In genomic region chr19:6840475-6841291, GRCm38 (mm10) we compare ENCODE assay signal across 8 mouse cellular contexts. TPM values are rescaled to one million over a fixed set of nuclear protein-coding genes. Genes with fewer than 3 reads are reported as not detected.
DNase-seq lines count a peak whose midpoint lies in the region; ATAC-seq and TF ChIP-seq lines count a peak whose summit lies in the region.

Rps6ka4 (minus strand) TSS chr19:6840636.

- TF ChIP-seq EP300 in CH12.LX (IDR thresholded peaks at IDR 0.05; ENCODE audit: low read length) = no peak

- dilution Hi-C loops in CH12.LX (cut with MboI; ENCODE audit: extremely low pct_ligation_motif_present, extremely low pct_unique_long_range_greater_than_20kb, low sequenced_read_pairs) = no loop called here

- WGBS in forebrain, embryonic 13.5 days = 1% methylated on average over 41 of the region's 44 CpGs
- WGBS in liver, embryonic 16.5 days (ENCODE audit: insufficient replicate concordance) = 2% methylated on average over 44 of the region's 44 CpGs
- WGBS in neural tube, embryonic 12.5 days = 2% methylated on average over 44 of the region's 44 CpGs

- intact Hi-C loops in heart, postnatal 14 days (cut with DNase I) = loop anchor here (2.0 kb wide), 1 partner anchor 68 kb away; the partner anchor contains the start of gene Trmt112

- peak; percentile 76 for ATAC-seq in forebrain, embryonic 13.5 days
- ATAC-seq in liver, embryonic 16.5 days (ENCODE audit: low read depth) = peak; percentile 89
- peak; percentile 78; the same call in 1 of the 2 replicates for ATAC-seq in neural tube, embryonic 12.5 days (ENCODE audit: low FRiP score, low read depth)

- peak within 1 kb of the TSS; percentile 53 for H3K4me2 ChIP-seq in CH12.LX (ENCODE audit: insufficient read depth, low read depth, poor library complexity, severe bottlenecking)
- H3K4me2 ChIP-seq in forebrain, embryonic 13.5 days = peak within 1 kb of the TSS; percentile 99
- peak within 1 kb of the TSS; percentile 96 for H3K4me2 ChIP-seq in liver, embryonic 16.5 days (ENCODE audit: low read depth, low read length)
- H3K4me2 ChIP-seq in neural tube, embryonic 12.5 days (replicated peaks) = peak within 1 kb of the TSS; percentile 99

- DNase-seq in CH12.LX (ENCODE audit: extremely low read depth) = no peak
- DNase-seq in heart, postnatal 14 days = peak; percentile 85 to 86
- DNase-seq in kidney, postnatal 4 days = peak; percentile 78 to 85
- peak; percentile 77 for DNase-seq in testis, postnatal 10 days (ENCODE audit: low spot score)

- H3K79me2 ChIP-seq in CH12.LX (replicated peaks; ENCODE audit: control insufficient read depth, extremely low read depth, insufficient read depth, poor library complexity, severe bottlenecking) = no peaks in the 10 kb centered on the region

- no peak for TF ChIP-seq CTCF in CH12.LX (conservative IDR thresholded peaks at IDR 0.05 in 1 of 2, IDR thresholded peaks at IDR 0.05 in 1 of 2; ENCODE audit: low read depth in 2 of 2, low read length in 2 of 2)

- no peaks in the 10 kb centered on the region for H3K9me3 ChIP-seq in CH12.LX (replicated peaks; ENCODE audit: low read length)
- no peaks in the 10 kb centered on the region for H3K9me3 ChIP-seq in forebrain, embryonic 13.5 days (replicated peaks)
- H3K9me3 ChIP-seq in liver, embryonic 16.5 days (replicated peaks; ENCODE audit: control insufficient read depth, low read length) = no peaks in the 10 kb centered on the region
- H3K9me3 ChIP-seq in neural tube, embryonic 12.5 days = no peaks in the 10 kb centered on the region

- peak within 1 kb of the TSS; percentile 67 for H3K9ac ChIP-seq in CH12.LX (ENCODE audit: insufficient read depth, low read depth)
- peak within 1 kb of the TSS; percentile 77 for H3K9ac ChIP-seq in forebrain, embryonic 13.5 days
- H3K9ac ChIP-seq in liver, embryonic 16.5 days (ENCODE audit: low read depth, low read length) = peak within 1 kb of the TSS; percentile 67
- peak within 1 kb of the TSS; percentile 75 for H3K9ac ChIP-seq in neural tube, embryonic 12.5 days

- peaks cover 31 to 66% of the 10 kb centered on the region in 2 experiments for H3K36me3 ChIP-seq in CH12.LX (replicated peaks in 1 of 2; ENCODE audit: control insufficient read depth in 1 of 2, insufficient read depth in 1 of 2, low read length in 1 of 2)
- H3K36me3 ChIP-seq in forebrain, embryonic 13.5 days (ENCODE audit: poor library complexity, severe bottlenecking) = no peaks in the 10 kb centered on the region
- no peaks in the 10 kb centered on the region for H3K36me3 ChIP-seq in liver, embryonic 16.5 days (ENCODE audit: control insufficient read depth, insufficient read depth)
- no peaks in the 10 kb centered on the region for H3K36me3 ChIP-seq in neural tube, embryonic 12.5 days

- in situ Hi-C loops in CH12.LX (cut with MboI; ENCODE audit: low pct_ligation_motif_present, low pct_unique_long_range_greater_than_20kb, low sequenced_read_pairs) = no loop called here

- H3K27ac ChIP-seq in CH12.LX (ENCODE audit: insufficient read depth, low read depth) = no peak within 1 kb of the TSS
- peak within 1 kb of the TSS; percentile 48 for H3K27ac ChIP-seq in brown adipose tissue, adult 24 weeks (replicated peaks; ENCODE audit: low read depth, low read length)
- no peak within 1 kb of the TSS for H3K27ac ChIP-seq in forebrain, embryonic 13.5 days
- no peak within 1 kb of the TSS; the same call in 1 of the 2 replicates for H3K27ac ChIP-seq in liver, embryonic 16.5 days (ENCODE audit: low read length)
- no peak within 1 kb of the TSS for H3K27ac ChIP-seq in neural tube, embryonic 12.5 days

- peak; percentile 56; the same call in 1 of the 2 replicates for TF ChIP-seq POLR2A in CH12.LX (IDR thresholded peaks at IDR 0.05; ENCODE audit: low read depth, low read length)

- peak within 1 kb of the TSS; percentile 65 to 79 (median 77) for H3K4me3 ChIP-seq in CH12.LX (replicated peaks in 1 of 3; ENCODE audit: low read depth in 2 of 3, low read length in 2 of 3, poor library complexity in 1 of 3)
- peak within 1 kb of the TSS; percentile 100 for H3K4me3 ChIP-seq in brown adipose tissue, adult 24 weeks (ENCODE audit: insufficient read depth, low read depth, low read length)
- H3K4me3 ChIP-seq in forebrain, embryonic 13.5 days = peak within 1 kb of the TSS; percentile 62
- peak within 1 kb of the TSS; percentile 71 for H3K4me3 ChIP-seq in liver, embryonic 16.5 days (ENCODE audit: low read depth, low read length)
- peak within 1 kb of the TSS; percentile 59 for H3K4me3 ChIP-seq in neural tube, embryonic 12.5 days

- peaks cover 9 to 41% of the 10 kb centered on the region in 2 experiments for H3K4me1 ChIP-seq in CH12.LX (ENCODE audit: control insufficient read depth in 1 of 2, insufficient read depth in 2 of 2)
- H3K4me1 ChIP-seq in brown adipose tissue, adult 24 weeks (ENCODE audit: control insufficient read depth, insufficient read depth, insufficient read length, low read length) = peaks cover 8% of the 10 kb centered on the region
- H3K4me1 ChIP-seq in forebrain, embryonic 13.5 days = peaks cover 19% of the 10 kb centered on the region
- peaks cover 16% of the 10 kb centered on the region for H3K4me1 ChIP-seq in liver, embryonic 16.5 days (ENCODE audit: control insufficient read depth, low read depth, low read length)
- H3K4me1 ChIP-seq in neural tube, embryonic 12.5 days = peaks cover 20% of the 10 kb centered on the region

- no peak for TF ChIP-seq RAD21 in CH12.LX (IDR thresholded peaks at IDR 0.05; ENCODE audit: low read depth, low read length)

- H3K27me3 ChIP-seq in CH12.LX (replicated peaks) = no peaks in the 10 kb centered on the region
- H3K27me3 ChIP-seq in forebrain, embryonic 13.5 days = peaks cover 63% of the 10 kb centered on the region
- peaks cover 8% of the 10 kb centered on the region for H3K27me3 ChIP-seq in liver, embryonic 16.5 days (ENCODE audit: control insufficient read depth, insufficient read depth, low read depth, low read length)
- peaks cover 58% of the 10 kb centered on the region for H3K27me3 ChIP-seq in neural tube, embryonic 12.5 days (replicated peaks)

TF ChIP-seq in CH12.LX, 34 proteins besides CTCF, POLR2A, EP300 and RAD21:
- peak; percentile 58; the same call in 1 of the 2 replicates for TF ChIP-seq NELFE (IDR thresholded peaks at IDR 0.05; ENCODE audit: low read depth, low read length)
- TF ChIP-seq POLR2AphosphoS2 (IDR thresholded peaks at IDR 0.05; ENCODE audit: low read depth, low read length) = no peak
- peak; percentile 81; the same call in 1 of the 2 replicates for TF ChIP-seq UBTF (IDR thresholded peaks at IDR 0.05; ENCODE audit: low read depth, low read length)
- no peak for TF ChIP-seq CHD2 (IDR thresholded peaks at IDR 0.05; ENCODE audit: low read length)
- peak; percentile 66 for TF ChIP-seq ELF1 (IDR thresholded peaks at IDR 0.05; ENCODE audit: low read depth, low read length)
- TF ChIP-seq ZC3H11A (IDR thresholded peaks at IDR 0.05; ENCODE audit: low read depth, low read length) = no peak
- TF ChIP-seq MYC (IDR thresholded peaks at IDR 0.05; ENCODE audit: low read depth, low read length) = 0 out of 2 replicates have a peak, but pooled peaks have one; percentile 28
- TF ChIP-seq NRF1 (IDR thresholded peaks at IDR 0.05; ENCODE audit: low read depth, low read length) = 0 out of 2 replicates have a peak, but pooled peaks have one; percentile 12
- no peak; the same call in none of the 2 replicates for TF ChIP-seq MAX (IDR thresholded peaks at IDR 0.05; ENCODE audit: low read length)
- no peak for TF ChIP-seq RCOR1 (conservative IDR thresholded peaks at IDR 0.05; ENCODE audit: low read depth, low read length)
- TF ChIP-seq JUN (IDR thresholded peaks at IDR 0.05; ENCODE audit: insufficient read depth, low read depth, low read length) = no peak
- no peak for TF ChIP-seq CHD1 (IDR thresholded peaks at IDR 0.05; ENCODE audit: low read depth, low read length)
- TF ChIP-seq MAFK (IDR thresholded peaks at IDR 0.05; ENCODE audit: insufficient replicate concordance, low read length) = no peak
- TF ChIP-seq MXI1 (IDR thresholded peaks at IDR 0.05; ENCODE audit: low read depth, low read length) = peak; percentile 49; the same call in 1 of the 2 replicates
- TF ChIP-seq ZMIZ1 (IDR thresholded peaks at IDR 0.05; ENCODE audit: low read depth, low read length) = peak; percentile 35; the same call in 1 of the 2 replicates
- TF ChIP-seq HCFC1 (IDR thresholded peaks at IDR 0.05; ENCODE audit: low read depth, low read length) = no peak
- peak; percentile 95 for TF ChIP-seq BHLHE40 (IDR thresholded peaks at IDR 0.05; ENCODE audit: low read depth, low read length)
- TF ChIP-seq MEF2A (IDR thresholded peaks at IDR 0.05; ENCODE audit: borderline replicate concordance, low read depth, low read length) = no peak
- TF ChIP-seq SIN3A (IDR thresholded peaks at IDR 0.05; ENCODE audit: low read length) = peak; percentile 62; the same call in 1 of the 2 replicates
- TF ChIP-seq MAZ (IDR thresholded peaks at IDR 0.05; ENCODE audit: low read depth, low read length) = peak; percentile 40; the same call in 1 of the 2 replicates
- TF ChIP-seq ZNF384 (IDR thresholded peaks at IDR 0.05; ENCODE audit: low read depth, low read length) = no peak
- 0 out of 2 replicates have a peak, but pooled peaks have one; percentile 45 for TF ChIP-seq TCF12 (IDR thresholded peaks at IDR 0.05; ENCODE audit: low read depth, low read length)
- TF ChIP-seq IRF4 (IDR thresholded peaks at IDR 0.05; ENCODE audit: low read depth, low read length) = 0 out of 2 replicates have a peak, but pooled peaks have one; percentile 5
- TF ChIP-seq USF2 (conservative IDR thresholded peaks at IDR 0.05; ENCODE audit: low read depth, low read length) = no peak

RNA-seq across cellular contexts. Expression of gene Rps6ka4, which starts in this region (rescaled TPM):
- total RNA-seq in CH12.LX (2012; rRNA removed) (7.8 and 9.8 TPM in 2 replicates), CH12.LX (2014; rRNA removed) (6.5 and 6.6 TPM in 2 replicates)
- polyA plus RNA-seq in CH12.LX (2012; ENCODE audit: insufficient read length, low read depth) = 14.0 and 18.3 TPM in 2 replicates
- polyA plus RNA-seq in brown adipose tissue, adult 24 weeks (2012; ENCODE audit: insufficient read depth, insufficient read length, missing spikeins) = 6.7 and 9.8 TPM in 2 replicates
- 4.0 and 4.2 TPM in 2 replicates for polyA plus RNA-seq in forebrain, embryonic 13.5 days (2015; fragmentation: Nextera tagmentation; extraction: Ambion mirVana)
- total RNA-seq in heart, postnatal 14 days (2021) = 10 to 100 TPM; 14.8 to 18.2 TPM
- 5.0 and 5.5 TPM in 2 replicates for polyA plus RNA-seq in liver, embryonic 16.5 days (2015; fragmentation: Nextera tagmentation; extraction: Ambion mirVana)
- 8.5 and 9.3 TPM in 2 replicates for polyA plus RNA-seq in neural tube, embryonic 12.5 days (2016; fragmentation: Nextera tagmentation; extraction: Ambion mirVana)
